Mouse (Mus musculus) myocyte (in vitro differentiated cells): ENCODE results near the gene Thbs3. TPM values are rescaled to one million over a fixed set of nuclear protein-coding genes. Genes with fewer than 3 reads are reported as not detected.

Experiments
- H3K27me3 ChIP-seq: one replicate; pipeline ENCODE4 v1.6.1; 2011; ENCODE audit not compliant: control insufficient read depth, insufficient read depth, insufficient read length
- H3K36me3 ChIP-seq: one replicate; pipeline ENCODE4 v1.6.1; 2011; ENCODE audit not compliant: control insufficient read depth, insufficient read depth
- H3K4me2 ChIP-seq: one replicate; pipeline ENCODE4 v1.6.1; 2011; ENCODE audit warnings: low read depth, control low read depth
- H3K4me3 ChIP-seq: one replicate; pipeline ENCODE4 v1.5.1; 2011; ENCODE audit warnings: mild to moderate bottlenecking, control low read depth, moderate library complexity
- H3K79me2 ChIP-seq: one replicate; pipeline ENCODE4 v1.6.1; 2011; ENCODE audit not compliant: control insufficient read depth, insufficient read depth
- H3ac ChIP-seq: one replicate; pipeline ENCODE4 v1.6.1; 2011; ENCODE audit not compliant: control insufficient read depth, insufficient read length
- CEBPB ChIP-seq: IDR thresholded peaks from 2 replicates; pipeline ENCODE4 v1.6.1; 2011; ENCODE audit warnings: mild to moderate bottlenecking, moderate library complexity; ENCODE audit not compliant: poor library complexity, insufficient read depth, severe bottlenecking
- E2F4 ChIP-seq: IDR thresholded peaks from one replicate; pipeline ENCODE4 v1.6.1; 2011; ENCODE audit warnings: mild to moderate bottlenecking, control low read depth, moderate library complexity; ENCODE audit not compliant: insufficient read depth
- MAX ChIP-seq: IDR thresholded peaks from one replicate; pipeline ENCODE4 v1.6.1; 2011; ENCODE audit warnings: low read depth, mild to moderate bottlenecking, control low read depth
- MYOD1 ChIP-seq, 3 experiments: IDR thresholded peaks; one replicate each; pipeline ENCODE4 v1.6.1; 2011; ENCODE audit warnings: control low read depth in 2 of 3, low read depth in 2 of 3, mild to moderate bottlenecking in 2 of 3, moderate library complexity in 1 of 3; ENCODE audit not compliant: insufficient read length in 2 of 3, control insufficient read depth in 1 of 3
- MYOG ChIP-seq, 3 experiments: IDR thresholded peaks; one replicate each; pipeline ENCODE4 v1.6.1; 2011; ENCODE audit warnings: control low read depth in 2 of 3, low read depth in 2 of 3, mild to moderate bottlenecking in 2 of 3; ENCODE audit not compliant: insufficient read length in 2 of 3, control insufficient read depth in 1 of 3, insufficient read depth in 1 of 3
- POLR2A ChIP-seq: IDR thresholded peaks from one replicate; pipeline ENCODE4 v1.6.1; 2011; ENCODE audit warnings: low read depth, mild to moderate bottlenecking, control low read depth, moderate library complexity; ENCODE audit not compliant: insufficient read length
- POLR2AphosphoS2 ChIP-seq: IDR thresholded peaks from one replicate; pipeline ENCODE4 v1.6.1; 2011; ENCODE audit warnings: low read depth, control low read depth; ENCODE audit not compliant: insufficient read length
- REST ChIP-seq: IDR thresholded peaks from one replicate; pipeline ENCODE4 v1.6.1; 2011; ENCODE audit warnings: mild to moderate bottlenecking, control low read depth, moderate library complexity; ENCODE audit not compliant: insufficient read depth, insufficient read length
- SRF ChIP-seq: IDR thresholded peaks from one replicate; pipeline ENCODE4 v1.6.1; 2011; ENCODE audit warnings: low read depth; ENCODE audit not compliant: control insufficient read depth, insufficient read length
- TCF12 ChIP-seq: IDR thresholded peaks from one replicate; pipeline ENCODE4 v1.6.1; 2011; ENCODE audit warnings: mild to moderate bottlenecking, control low read depth; ENCODE audit not compliant: poor library complexity, insufficient read depth, severe bottlenecking
- TCF3 ChIP-seq: IDR thresholded peaks from one replicate; pipeline ENCODE4 v1.6.1; 2011; ENCODE audit warnings: low read depth, control low read depth; ENCODE audit not compliant: insufficient read length
- USF1 ChIP-seq: IDR thresholded peaks from one replicate; pipeline ENCODE4 v1.6.1; 2011; ENCODE audit warnings: low read depth, mild to moderate bottlenecking, control low read depth, moderate library complexity
- polyA plus RNA-seq: library from polyadenylated mRNA; unstranded; fragments of >200 nt; fragmentation: generic; extraction: Trizol; gene quantifications from one replicate; pipeline ENCODE4 v1.2.1, GENCODE M21; 2012; ENCODE audit warnings: missing spikeins

The Thbs3 gene
- polyA plus RNA-seq, 1 experiment: 5.9 TPM

GRCm38 (mm10) chr3:89183058-89183958 is 31.7 kb upstream of the Thbs3 start, which contains the start of gene Fam189b:
TSS of gene Fam189b (plus strand) at chr3:89183143.
- no peaks in the 10 kb centered on the region for H3K27me3 ChIP-seq
- no peaks in the 10 kb centered on the region for H3K36me3 ChIP-seq

DNA sequence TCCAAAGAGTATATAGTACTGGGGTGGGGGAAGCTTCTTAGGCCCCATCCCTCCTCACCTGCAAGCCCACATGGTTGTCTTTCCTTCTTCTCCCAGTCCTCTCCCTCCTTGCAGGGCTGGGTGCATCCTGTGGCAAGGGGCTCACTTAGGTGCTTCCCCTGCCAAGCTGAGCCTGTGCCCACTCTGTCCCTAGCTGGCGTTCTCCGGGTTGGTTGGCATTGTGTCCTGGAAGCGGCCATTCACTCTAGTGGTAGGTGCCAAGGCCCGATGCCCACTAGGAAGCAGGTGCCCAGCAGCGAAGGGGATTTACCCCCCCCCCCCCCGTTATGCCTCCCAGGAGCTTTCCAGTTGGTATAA is 31.0 kb upstream of the Thbs3 start:
- Histone ChIP-seq H3K4me3 (peak overlapping the region; percentile 35), H3K27me3 (no peaks in the 10 kb centered on the region), H3K4me2 (peak overlapping the region; percentile 68), H3K36me3 (no peaks in the 10 kb centered on the region), H3K79me2 (peaks cover under 1% of the 10 kb centered on the region), H3ac (peak overlapping the region; percentile 8)
- no peak for TF ChIP-seq CEBPB
- no peak for TF ChIP-seq MYOD1 (IDR thresholded peaks at IDR 0.05; ENCODE audit: control insufficient read depth in 1 of 3, insufficient read length in 2 of 3, low read depth in 2 of 3)
- TF ChIP-seq MYOG (IDR thresholded peaks at IDR 0.05; ENCODE audit: control insufficient read depth in 1 of 3, insufficient read depth in 1 of 3, insufficient read length in 2 of 3, low read depth in 2 of 3): no peak
- no peak for TF ChIP-seq USF1
- TF ChIP-seq TCF3: no peak

More at GRCm38 (mm10) chr3:89183058-89183958, 31.7 kb upstream of the Thbs3 start, which contains the start of gene Fam189b:
- Histone ChIP-seq H3ac (peak within 1 kb of the TSS; percentile 8), H3K79me2 (peaks cover 7% of the 10 kb centered on the region), H3K4me2 (peak within 1 kb of the TSS; percentile 68), H3K4me3 (peak within 1 kb of the TSS; percentile 35)
- peak; percentile 61 for TF ChIP-seq POLR2A
- TF ChIP-seq TCF12: no peak
- no peak for TF ChIP-seq SRF
- TF ChIP-seq MAX: no peak
- TF ChIP-seq E2F4: no peak
- TF ChIP-seq MYOG (IDR thresholded peaks at IDR 0.05; ENCODE audit: control insufficient read depth in 1 of 3, insufficient read depth in 1 of 3, insufficient read length in 2 of 3, low read depth in 2 of 3): no peak
- TF ChIP-seq POLR2AphosphoS2: peak; percentile 80

- H3ac ChIP-seq: no peak overlapping the region
- no peaks in the 10 kb centered on the region for H3K27me3 ChIP-seq
- no peak for TF ChIP-seq POLR2AphosphoS2
- no peak for TF ChIP-seq REST
- TF ChIP-seq POLR2A: no peak
- TF ChIP-seq MAX: no peak
- TF ChIP-seq MYOD1 (IDR thresholded peaks at IDR 0.05; ENCODE audit: control insufficient read depth in 1 of 3, insufficient read length in 2 of 3, low read depth in 2 of 3): no peak
- TF ChIP-seq MYOG (IDR thresholded peaks at IDR 0.05; ENCODE audit: control insufficient read depth in 1 of 3, insufficient read depth in 1 of 3, insufficient read length in 2 of 3, low read depth in 2 of 3): no peak
- no peak for TF ChIP-seq E2F4
- TF ChIP-seq SRF: no peak
- TF ChIP-seq TCF12: no peak
- no peaks in the 10 kb centered on the region for H3K36me3 ChIP-seq
- H3K4me2 ChIP-seq: no peak overlapping the region
- no peaks in the 10 kb centered on the region for H3K79me2 ChIP-seq
- no peak overlapping the region for H3K4me3 ChIP-seq
Observed at GRCm38 (mm10) chr3:89187197-89187596, 27.8 kb upstream of the Thbs3 start.

- TF ChIP-seq REST (no peak), TCF12 (no peak), E2F4 (no peak), POLR2AphosphoS2 (no peak), MYOG (IDR thresholded peaks at IDR 0.05; ENCODE audit: control insufficient read depth in 1 of 3, insufficient read depth in 1 of 3, insufficient read length in 2 of 3, low read depth in 2 of 3) (no peak), TCF3 (no peak), USF1 (no peak), MYOD1 (IDR thresholded peaks at IDR 0.05; ENCODE audit: control insufficient read depth in 1 of 3, insufficient read length in 2 of 3, low read depth in 2 of 3) (no peak), MAX (no peak), SRF (no peak), POLR2A (no peak), CEBPB (no peak)
- no peaks in the 10 kb centered on the region for H3K27me3 ChIP-seq
- no peak overlapping the region for H3ac ChIP-seq
- no peak overlapping the region for H3K4me3 ChIP-seq
- no peaks in the 10 kb centered on the region for H3K36me3 ChIP-seq
- H3K79me2 ChIP-seq: no peaks in the 10 kb centered on the region
- H3K4me2 ChIP-seq: no peak overlapping the region
Observed at GRCm38 (mm10) chr3:89187690-89188477, 27.1 kb upstream of the Thbs3 start.

DNA sequence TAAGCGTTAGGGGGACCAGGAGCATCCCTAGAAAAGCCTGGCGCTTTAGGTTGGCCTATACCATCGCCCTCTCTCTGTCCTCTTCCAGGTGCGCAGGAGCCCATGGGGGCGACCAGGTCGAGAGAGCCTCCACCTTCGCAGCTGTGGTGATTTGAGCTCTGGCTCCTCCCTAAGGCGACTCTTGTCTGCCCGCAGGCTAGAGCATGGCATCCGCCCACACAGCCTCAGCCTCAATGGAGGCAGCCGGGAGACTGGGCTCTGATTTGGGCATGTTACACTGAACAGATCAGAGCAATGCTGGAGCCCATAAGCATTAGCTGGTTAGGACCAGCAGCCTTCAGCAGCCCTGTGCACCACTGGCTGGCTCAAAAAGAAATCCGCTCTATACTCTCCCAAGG is 26.5 kb upstream of the Thbs3 start:
- H3K4me3 ChIP-seq: no peak overlapping the region
- H3K4me2 ChIP-seq: no peak overlapping the region
- H3K36me3 ChIP-seq: no peaks in the 10 kb centered on the region
- no peaks in the 10 kb centered on the region for H3K27me3 ChIP-seq
- no peak for TF ChIP-seq MAX
- no peak for TF ChIP-seq CEBPB
- no peak for TF ChIP-seq E2F4
- TF ChIP-seq SRF: no peak
- TF ChIP-seq MYOD1 (IDR thresholded peaks at IDR 0.05; ENCODE audit: control insufficient read depth in 1 of 3, insufficient read length in 2 of 3, low read depth in 2 of 3): no peak
- TF ChIP-seq POLR2A: no peak
- no peak for TF ChIP-seq TCF3
- no peak for TF ChIP-seq POLR2AphosphoS2
- no peaks in the 10 kb centered on the region for H3K79me2 ChIP-seq
- no peak overlapping the region for H3ac ChIP-seq
